Mouse (Mus musculus) thymus, postnatal 10 days (tissue): ENCODE measurements around the gene Tsc22d3.

ENCODE experiments used
- DNase-seq, 2 experiments: peaks; one replicate each; pipeline ENCODE4 v3.0.0; 2021; ENCODE audit warnings: low spot score in 2 of 2

Tsc22d3 gene

DNA sequence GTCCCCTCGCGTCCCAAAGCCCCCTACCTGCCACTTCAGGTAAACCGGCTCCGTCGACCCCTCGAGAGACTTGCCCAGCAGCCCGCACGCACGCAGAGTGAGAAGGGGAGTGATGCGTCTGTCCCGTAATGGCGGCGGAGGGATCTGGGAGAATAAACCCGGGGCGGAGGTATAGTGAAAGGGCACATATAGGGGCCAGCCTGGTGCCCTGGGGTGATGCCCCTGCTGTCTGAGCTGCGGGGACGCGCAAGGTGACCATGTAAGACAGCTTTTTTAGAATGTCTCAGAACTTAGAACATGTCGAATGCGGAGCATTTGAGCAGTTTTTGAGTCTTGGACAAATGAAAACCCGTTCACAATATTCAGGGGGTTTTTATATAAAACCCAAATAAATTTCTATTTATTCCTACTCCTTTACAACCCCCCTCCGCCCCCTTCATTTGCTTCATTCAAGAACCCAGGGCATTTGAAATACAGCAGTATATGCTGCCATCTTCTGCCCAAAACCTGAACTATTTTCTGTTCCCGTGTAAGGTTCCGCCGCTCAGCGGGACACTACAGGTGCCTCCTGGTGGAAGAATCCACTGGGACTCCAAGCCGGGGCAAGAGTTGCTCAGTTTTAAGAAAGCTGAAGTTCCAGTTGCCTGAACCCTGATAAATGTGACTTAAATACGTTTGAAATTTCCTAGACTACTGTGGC lies at the start of gene Tsc22d3:
Tsc22d3 (minus strand) TSS at position 250 of the 700 bp plus-strand sequence.
- peak; percentile 14 to 40 for DNase-seq

DNA sequence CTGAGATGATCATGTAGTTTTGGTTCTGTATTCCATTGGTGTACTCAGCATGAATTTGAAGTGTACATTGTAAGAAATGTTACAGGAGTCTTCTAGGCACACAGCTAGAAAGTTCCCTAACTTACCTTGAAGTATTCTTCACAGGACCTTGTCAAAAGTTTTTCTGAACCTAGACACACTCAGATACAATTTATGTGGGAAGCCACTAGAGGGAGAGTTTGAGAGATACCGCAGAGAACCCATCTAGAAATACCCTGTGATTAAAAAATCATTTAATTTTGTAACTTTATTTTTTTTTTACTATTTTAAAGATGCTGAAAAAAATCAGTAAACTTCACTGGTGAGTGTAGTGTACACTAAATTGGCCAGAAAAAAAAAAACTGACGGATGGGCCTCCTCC lies 39.1 kb upstream of the Tsc22d3 start:
- DNase-seq = no peak

DNA sequence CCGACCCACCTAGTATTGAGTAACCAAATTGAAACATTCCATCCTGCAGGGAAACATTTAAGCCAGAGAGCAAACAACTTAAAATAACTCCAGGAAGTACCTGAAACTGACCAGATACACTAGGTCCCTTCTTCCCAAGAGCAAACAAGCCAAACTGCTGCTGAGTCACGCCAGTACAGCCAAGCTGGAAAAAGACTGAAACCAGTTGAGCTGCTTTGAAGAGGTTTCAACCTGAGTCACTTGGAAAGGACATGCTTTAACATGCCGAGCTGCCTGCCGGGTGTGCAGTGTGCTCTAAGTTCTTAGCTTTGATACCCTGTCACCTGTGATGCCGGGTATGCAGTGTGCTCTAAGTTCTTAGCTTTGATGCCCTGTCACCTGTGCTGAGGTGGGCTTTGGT lies 37.6 kb upstream of the Tsc22d3 start:
- no peak for DNase-seq

DNA sequence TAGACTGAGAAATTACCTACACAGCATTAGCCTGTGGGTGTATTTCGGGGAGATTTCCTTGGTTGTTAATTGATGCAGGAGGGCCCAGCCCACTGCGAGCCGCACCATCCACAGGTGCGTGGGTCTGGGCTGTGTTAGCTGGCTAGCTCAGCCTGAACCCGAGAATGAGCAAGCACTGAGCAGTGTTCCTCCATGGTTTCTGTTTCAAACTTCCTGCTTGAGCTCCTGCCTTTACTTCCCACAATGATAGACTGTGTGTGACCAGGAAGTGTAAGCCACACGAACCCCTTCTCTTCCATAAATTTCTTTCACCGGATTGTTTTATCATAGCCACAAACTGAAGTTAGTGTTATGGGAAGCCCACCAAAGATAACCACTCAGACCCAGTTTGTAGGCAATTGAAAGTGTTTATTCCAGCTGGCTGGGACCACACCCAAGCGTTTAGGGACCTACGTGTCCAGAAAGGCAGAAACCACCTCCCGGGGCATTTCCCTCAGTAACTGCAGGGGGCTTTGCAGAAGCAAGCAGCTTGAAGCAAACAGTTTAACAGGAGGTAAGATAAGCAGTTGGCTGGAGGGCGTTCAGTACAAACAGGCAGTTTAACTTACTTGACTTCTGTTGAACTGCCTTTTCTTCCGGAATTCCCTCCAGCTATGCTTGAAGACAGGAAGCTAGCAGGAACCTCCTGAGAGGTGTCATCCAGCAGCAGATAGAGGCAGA lies 24.6 kb upstream of the Tsc22d3 start:
- DNase-seq = no peak

DNA sequence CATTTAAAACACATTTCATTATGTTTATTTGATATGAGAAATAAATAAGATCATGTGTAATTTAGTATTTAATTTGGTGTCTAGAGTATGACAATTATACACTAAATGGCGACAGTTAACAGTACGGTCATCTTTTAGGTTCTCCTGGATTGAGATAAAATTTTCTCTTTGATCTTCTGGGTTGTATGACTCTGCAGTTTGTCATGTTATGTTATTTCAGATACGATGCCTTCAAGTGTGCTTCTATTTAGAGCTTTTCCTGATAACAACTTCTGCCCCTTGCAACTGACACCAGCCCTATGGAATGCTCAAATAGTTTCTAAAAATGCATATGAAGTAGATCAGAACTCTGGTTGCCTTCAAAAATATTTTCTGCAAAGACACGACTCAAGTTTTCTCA lies 9.5 kb upstream of the Tsc22d3 start:
- no peak for DNase-seq

DNA sequence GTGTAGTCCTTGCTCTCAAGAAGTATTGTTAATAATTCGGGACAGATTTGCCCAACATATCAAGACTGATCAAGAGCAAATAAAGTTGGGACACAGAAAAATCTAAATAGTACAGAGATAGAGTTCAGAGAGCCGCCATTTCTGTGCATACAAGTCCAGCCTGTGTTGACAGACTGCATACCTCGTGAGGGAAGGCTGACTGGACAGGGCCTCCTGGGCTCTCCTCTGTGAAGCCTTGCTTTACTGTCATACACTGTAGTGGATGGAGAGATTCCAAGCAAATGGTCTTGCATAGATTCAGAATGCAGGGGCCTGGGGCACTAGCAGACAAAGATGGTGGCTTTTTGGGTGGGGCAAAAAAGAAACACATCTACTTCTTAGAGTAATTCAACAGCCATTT lies 1.4 kb upstream of the Tsc22d3 start:
- DNase-seq = no peak

DNA sequence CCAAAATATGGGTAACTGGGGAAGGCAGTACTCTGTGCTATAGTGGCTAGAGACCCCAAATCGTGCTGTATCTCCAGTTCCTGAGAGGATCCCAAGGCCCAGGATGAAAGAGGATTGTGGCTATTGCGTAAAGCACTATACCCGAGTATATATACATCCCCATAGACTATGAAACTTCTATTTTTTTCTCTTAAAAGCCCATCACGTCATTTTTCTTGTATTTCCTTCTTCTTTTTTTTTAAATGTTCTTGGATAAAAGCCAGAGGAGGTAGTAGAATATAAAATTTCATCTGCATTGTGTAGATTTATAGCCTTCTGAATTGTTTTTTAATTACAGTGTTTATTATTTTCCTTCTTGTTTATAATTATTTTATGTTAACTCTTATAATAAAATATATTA lies 852 bp upstream of the Tsc22d3 start:
- DNase-seq = no peak

DNA sequence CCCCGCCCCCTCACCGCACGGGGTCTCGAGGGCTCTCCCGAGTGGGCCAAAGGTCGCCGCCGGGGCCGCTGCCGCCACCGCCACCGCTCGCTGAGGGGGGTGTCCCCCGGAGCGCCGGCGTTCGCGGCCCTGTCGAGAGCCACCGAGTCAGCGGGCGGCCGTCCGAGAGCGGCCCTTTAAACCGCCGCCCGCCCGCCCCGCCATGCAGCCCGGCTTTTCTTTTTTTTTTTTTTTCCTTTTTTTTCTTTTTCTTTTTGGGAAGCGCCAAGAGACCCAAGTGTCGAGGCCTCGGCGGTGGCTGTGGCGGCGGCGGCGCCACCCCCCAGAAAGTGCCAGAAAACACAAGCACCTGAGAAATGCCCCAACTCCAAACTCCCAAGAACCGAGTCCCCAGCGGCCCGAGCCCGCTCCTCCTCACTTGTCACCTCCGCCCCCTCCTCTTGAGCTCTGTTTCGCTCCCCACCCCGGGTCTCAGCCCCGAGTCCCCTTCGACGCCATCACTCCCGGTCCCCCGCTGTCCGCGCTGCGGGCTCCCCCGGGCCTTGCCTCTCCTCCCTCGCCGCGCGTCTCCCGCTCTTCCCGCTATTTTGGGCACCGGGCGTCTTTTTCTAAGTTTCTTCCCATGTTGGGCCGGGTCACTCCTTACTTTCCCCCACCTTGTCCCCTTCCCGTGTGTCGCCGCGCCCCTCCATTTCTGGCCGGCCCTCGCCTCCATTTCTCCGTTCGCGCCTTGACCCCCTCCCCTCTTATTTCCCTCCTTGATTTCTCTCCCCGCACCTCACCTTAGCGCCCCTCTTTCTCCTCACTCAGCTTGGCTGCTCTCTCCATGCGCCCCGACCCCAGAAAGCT lies 674 bp downstream of the Tsc22d3 start:
- DNase-seq = peak; percentile 3 to 5

DNA sequence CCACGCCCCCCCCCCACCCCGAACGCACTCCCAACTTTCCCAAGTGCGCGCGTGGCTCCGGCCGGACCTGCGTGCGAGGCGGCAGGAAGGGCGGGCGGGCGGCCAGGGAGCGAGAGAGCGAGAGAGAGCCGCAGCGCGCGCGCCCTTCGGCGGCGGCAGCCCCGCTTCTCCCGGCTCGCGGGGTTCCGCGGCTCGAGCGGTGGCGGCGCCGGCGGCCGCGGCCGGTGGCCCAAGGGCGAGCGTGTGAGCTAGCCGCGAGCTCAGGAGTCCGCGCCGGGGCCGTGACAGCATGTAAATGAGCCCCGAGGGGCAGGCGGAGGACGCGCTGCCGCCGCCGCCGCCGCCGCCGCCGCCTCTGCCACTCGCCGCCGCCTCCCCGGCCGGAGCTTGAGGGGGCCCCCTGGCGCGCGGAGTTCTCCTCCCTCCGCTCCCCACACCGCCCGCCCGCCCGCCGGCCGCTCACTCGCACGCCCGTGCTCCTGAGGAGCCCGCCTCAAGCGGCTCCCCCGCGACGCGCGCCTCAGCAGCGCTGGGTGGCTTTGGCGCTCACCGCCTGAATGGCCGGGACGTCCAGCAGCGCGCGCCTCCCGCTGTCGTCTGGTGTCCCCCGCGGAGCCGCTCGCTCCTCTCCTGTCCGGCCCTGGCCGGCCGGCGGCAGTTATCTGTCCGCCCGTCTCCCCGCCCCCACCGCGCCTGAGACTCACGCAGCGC lies 1.5 kb downstream of the Tsc22d3 start:
- peak; percentile 14 to 40 for DNase-seq

DNA sequence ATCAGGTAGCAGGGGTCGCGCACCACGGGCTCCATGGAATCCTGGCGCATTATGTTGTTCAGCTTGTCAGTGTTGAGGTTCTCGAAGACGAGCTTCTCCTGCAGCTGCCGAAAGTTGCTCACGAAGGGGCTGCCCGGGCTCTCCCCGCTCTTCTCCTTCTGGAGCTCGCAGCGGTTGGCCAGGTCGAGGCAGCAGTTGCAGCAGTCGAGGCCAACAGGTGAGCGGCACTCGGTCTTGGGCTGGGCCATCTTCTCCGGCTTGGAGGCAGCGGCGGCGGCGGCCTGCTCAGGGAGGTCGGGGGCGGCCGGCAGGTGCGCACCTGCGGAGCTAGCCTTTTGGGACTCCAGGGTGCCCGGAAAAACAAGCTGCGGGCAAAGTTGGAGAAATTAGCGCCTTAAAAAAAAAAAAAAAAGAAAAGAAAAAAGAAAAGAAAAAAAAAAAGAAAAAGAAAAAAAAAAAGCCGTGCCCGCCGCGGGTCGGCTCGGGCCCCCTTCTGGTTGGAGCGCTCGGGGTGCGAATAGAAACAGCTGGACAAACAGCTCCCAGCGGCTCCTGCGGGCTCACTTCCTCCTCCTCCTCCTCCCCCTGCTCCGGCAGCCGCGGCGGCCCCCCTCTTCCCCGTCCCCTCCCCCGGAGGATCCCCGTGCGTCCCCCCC lies 2.1 kb downstream of the Tsc22d3 start:
- peak; percentile 2 to 8 for DNase-seq

DNA sequence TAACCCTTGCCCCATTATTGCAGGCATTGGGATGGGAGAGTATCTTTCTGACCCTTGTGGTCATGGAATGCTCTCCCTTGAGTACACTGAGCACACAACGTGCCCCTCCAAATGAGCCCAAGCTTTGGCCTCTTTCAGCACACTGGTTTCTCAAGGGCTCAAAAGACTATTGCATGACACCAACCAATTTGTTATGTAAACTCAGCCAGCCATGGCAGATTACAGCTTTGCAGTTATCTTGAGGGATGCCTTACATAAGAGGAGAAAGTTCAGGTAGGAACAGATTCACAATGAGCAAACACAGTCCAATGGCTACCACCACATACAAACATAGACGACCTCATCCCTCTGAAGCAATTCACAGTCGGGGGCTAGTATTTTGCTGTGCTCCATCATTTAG lies 9.3 kb downstream of the Tsc22d3 start:
- no peak for DNase-seq

DNA sequence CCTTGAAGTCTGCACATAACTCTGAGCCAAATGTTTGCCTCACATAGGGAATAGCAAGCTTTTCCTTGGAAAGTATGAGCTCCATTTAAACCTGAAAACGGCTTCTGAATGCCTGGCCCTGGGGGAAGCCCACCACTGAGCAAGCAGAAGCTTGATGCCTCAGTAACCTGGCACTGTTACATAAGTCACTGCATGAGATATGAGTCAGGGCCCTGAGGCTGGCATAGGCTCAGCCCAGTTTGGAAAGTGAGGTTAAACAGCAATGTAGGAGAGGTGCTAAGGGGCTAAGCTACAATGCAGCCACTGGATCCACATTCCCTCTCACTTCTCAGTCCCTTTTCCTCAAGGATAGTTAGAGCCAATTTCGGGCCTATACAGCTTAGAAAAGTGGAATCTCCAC lies 10.3 kb downstream of the Tsc22d3 start:
- no peak for DNase-seq

DNA sequence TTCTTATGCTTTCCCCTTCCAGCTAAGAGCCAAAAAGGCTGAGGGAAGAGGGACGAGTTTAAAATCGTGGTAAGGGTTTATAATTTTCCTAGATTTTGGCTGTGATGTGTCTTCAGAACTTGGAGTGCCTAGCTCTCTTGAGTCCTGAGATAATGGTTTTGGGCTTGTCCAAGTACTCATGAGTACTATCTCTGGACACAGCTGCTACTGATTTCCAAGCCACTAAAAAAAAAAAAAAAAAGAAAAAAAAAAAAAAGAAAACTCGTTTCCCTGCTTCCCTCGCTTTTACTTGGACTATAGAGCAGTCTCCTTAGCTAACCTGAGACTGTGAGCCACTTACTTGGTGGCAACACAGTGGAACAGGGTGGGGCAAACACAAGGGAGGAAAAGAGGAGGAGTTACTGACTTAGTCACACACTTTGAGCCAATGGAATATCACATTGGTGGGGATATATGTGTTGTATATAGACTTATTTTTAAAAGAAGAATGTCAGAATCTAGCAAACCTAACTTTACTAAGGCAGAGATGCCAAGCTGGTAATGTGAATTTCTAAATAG lies 11.2 kb downstream of the Tsc22d3 start:
- DNase-seq = no peak

DNA sequence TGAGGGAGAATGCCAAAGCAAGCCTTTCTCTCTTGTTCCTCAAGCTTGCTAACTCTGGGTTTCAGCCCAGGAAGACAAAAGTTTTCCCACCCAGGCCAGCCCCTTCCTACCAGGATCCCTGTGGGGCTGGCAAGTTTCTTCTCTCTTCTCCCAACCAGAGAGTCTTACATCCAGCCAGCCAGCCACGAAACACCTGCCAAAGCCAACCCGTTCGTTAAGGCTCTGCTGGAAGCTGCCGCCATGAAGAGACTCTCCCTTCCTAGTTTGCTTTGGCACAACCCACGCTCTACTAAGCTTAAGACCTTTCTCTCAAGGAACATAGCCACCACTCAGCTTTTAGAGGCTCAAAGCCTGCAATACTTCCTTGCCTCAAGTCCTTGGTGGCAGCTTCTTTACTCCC lies 11.9 kb downstream of the Tsc22d3 start:
- no peak for DNase-seq

DNA sequence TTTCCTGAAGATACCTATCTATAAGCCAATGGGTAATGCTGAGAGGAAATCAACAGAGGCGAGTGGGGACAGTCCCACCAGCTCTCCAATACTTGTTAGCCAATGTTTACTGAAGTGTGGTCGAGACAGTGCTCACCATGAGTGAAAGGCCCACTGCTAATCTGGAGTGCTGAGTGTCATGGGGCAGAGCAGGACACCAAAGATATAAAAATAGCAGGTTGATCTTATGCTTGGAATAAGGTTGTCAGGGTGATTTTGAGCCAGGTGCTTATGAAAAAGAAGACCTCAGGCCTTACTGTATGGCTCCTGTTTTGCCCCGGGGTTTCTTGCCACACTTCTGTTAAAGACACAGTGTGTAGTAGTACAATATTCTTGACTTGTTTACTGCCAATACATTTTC lies 20.0 kb downstream of the Tsc22d3 start:
- DNase-seq = no peak

DNA sequence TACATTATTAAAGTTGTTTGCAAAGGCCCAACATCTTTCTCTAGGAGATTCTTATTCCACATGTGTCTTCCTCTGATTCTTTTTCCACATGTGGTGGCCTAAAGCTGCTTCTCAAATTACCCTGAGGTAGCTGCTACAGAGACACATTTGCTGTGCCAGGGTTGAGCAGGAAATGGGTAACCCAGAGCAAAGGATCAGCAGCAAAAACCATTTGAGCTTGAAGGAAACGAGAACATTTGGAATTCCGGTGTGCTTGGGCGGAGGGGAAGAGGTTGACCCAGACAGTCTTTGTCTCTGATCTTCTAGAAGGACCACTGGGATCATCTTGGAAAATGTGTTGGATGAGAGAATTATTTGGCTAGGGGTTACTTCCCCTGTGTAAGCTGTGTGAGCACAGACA lies 24.8 kb downstream of the Tsc22d3 start:
- no peak for DNase-seq

DNA sequence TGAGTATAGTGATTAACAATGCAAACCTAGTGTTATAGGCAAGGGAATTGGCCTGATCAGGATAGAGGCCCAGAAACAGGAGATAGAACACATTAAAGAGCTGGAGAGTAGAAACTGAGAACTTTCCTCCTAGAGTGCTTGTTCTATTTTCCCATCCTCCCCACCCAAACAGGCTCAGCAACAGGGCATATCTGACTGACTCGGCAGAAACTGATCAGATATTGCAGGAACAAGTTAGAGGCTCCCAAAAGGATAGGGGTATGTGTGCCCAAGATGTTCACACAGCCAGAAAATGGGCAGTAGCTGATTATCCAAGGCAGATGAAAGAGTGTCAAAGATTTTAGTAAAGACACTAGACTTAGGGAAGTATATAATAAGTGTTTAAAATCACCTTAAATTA lies 25.3 kb downstream of the Tsc22d3 start:
- no peak for DNase-seq

DNA sequence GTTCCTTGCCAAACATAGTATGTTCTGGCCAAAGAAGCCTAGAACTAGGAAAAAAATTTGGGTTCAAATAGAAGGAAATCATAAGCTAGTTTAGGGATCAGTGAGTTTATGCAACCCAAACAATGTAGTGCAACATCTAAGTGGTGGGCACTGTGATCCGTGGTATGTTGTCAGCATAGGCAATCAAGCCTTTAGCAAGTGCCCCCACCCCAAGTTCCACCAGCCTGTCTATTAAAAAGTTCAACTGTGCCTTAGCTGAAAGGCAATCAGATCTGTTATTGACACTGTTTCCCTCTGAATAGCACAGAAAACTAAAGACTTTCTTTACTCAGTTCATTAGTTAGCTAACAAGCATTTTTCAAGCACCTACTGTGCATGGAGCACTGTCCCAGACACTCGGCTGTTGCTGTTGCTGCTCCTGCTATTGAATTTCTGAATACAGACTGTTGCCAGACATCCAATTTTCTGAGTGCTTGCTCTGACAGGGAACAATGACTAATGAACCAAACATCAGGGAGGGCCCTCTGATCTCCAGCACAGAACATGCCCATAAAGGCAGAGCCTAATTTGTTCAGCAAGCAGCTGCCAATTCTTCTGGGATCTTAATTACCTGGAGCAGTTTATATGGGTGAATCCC lies 27.6 kb downstream of the Tsc22d3 start:
- DNase-seq = no peak

DNA sequence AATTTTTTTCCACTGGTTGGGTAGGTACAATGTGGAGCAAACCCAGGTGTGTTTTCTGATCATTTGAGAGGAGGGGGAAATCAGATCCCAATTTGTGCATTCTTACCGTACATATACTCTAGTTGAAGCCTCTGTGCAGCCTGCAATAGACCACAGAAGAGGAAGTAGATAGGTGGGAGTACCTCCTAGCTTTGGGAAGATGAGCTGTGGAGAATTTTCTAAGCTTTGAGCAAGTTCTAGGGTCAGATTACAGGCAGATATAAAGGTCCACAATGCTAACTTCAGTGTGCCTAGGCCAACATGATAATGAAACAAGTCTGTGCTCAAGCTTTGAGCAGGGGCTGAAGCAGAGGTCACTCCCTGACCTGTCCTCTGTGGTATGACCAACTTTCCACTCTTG lies 30.9 kb downstream of the Tsc22d3 start:
- DNase-seq = no peak

DNA sequence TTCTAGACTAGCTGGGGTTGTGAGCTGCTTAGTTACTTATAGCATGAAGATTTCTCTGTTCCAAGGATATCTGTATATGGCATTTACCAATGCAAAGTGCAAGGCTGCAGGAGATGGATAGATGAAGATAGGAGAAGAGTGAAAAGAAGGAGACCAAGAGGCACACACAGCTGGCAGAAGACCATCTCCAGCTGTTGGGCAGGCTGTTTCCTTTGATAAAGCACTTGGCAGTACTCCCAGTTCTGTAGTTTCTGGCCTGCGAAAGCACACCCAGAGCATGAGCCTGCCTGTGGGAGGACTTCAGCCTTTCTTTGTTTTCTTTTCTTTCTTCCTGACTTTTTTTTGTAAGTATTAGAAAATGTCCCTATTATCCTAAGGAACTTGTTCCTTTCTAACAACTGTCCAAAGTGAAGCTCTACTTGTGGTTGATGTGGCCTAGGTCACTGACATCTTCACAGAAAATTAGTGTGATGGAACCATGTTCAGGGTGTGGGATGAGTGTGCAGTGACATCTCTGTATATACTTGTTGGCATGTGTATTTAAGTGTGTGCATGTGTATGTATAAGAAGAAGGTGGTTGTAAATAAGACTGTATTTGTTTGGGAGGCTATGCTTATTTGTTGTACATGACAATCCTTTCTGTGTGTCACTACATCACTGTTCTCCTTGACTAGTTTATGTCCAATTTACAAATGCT lies 32.6 kb downstream of the Tsc22d3 start:
- DNase-seq = no peak
